Mouse (Mus musculus) midbrain, embryonic 16.5 days (tissue): ENCODE results near the gene Fars2. TPM values are rescaled to one million over a fixed set of nuclear protein-coding genes. Genes with fewer than 3 reads are reported as not detected.
A peak's percentile ranks its signal among the peaks of the same experiment; 100 is the strongest.

Experiments used
- ATAC-seq: fragments of 200-750 bp; cut with Nextera tagmentation; 2 replicates; pipeline ENCODE4 v1.8.0; 2017; ENCODE audit warnings: moderate TSS enrichment
- H3K27ac ChIP-seq: fragments of 300-500 bp; sonication (generic); 2 replicates; pipeline ENCODE4 v1.5.1; 2014; ENCODE audit warnings: mild to moderate bottlenecking, low read length, mixed read lengths
- H3K27me3 ChIP-seq: fragments of 300-500 bp; sonication (generic); 2 replicates; pipeline ENCODE4 v1.6.1; 2014; ENCODE audit warnings: low read depth, low read length, mixed read lengths; ENCODE audit not compliant: control insufficient read depth, insufficient read depth
- H3K36me3 ChIP-seq: fragments of 300-500 bp; sonication (generic); 2 replicates; pipeline ENCODE4 v1.6.1; 2014; ENCODE audit warnings: mild to moderate bottlenecking, low read length, moderate library complexity, mixed read lengths; ENCODE audit not compliant: control insufficient read depth, insufficient read depth
- H3K4me1 ChIP-seq: fragments of 300-500 bp; sonication (generic); 2 replicates; pipeline ENCODE4 v1.6.1; 2014; ENCODE audit warnings: mild to moderate bottlenecking, low read length, mixed read lengths; ENCODE audit not compliant: control insufficient read depth, insufficient read depth
- H3K4me2 ChIP-seq: fragments of 300-500 bp; sonication (generic); 2 replicates; pipeline ENCODE4 v1.6.1; 2014; ENCODE audit warnings: mild to moderate bottlenecking, low read length, mixed read lengths
- H3K4me3 ChIP-seq: fragments of 300-500 bp; sonication (generic); 2 replicates; pipeline ENCODE4 v1.5.1; 2014; ENCODE audit warnings: low read depth, mild to moderate bottlenecking, low read length, moderate library complexity, mixed read lengths
- H3K9ac ChIP-seq: fragments of 300-500 bp; sonication (generic); 2 replicates; pipeline ENCODE4 v1.6.1; 2014; ENCODE audit warnings: low read depth, low read length, mixed read lengths
- H3K9me3 ChIP-seq: fragments of 300-500 bp; sonication (generic); replicated peaks from 2 replicates; pipeline ENCODE4 v1.6.1; 2014; ENCODE audit warnings: mild to moderate bottlenecking, low read length, mixed read lengths; ENCODE audit not compliant: control insufficient read depth, poor library complexity, severe bottlenecking
- WGBS: fragments of 180-500 bp; shearing (Covaris S2); extraction: QIAGEN DNeasy Blood & Tissue Kit; methylation state at CpG from one replicate; pipeline ENCODE4 v1.1.7; 2014; 5-methylcytosine and 5-hydroxymethylcytosine counted together
- polyA plus RNA-seq: library from polyadenylated mRNA; unstranded; fragments of >200 nt; fragmentation: Nextera tagmentation; extraction: Ambion mirVana; gene quantifications from 2 replicates; pipeline ENCODE4 v1.2.1, GENCODE M21; 2015

Gene Fars2
- polyA plus RNA-seq, 1 experiment from 2014 or later: 29.1 TPM

- no peak for ATAC-seq
- WGBS: 82% methylated on average over 5 of the region's 5 CpGs
- H3K4me2 ChIP-seq: no peak overlapping the region
These were observed 360.4 kb downstream of the Fars2 start for GRCm38 (mm10) chr13:36477648-36478047.

GRCm38 (mm10) chr13:36478243-36478642, 361.0 kb downstream of the Fars2 start:
- Histone ChIP-seq H3K9me3 (peaks cover under 1% of the 10 kb centered on the region; the same call in 1 of the 2 replicates), H3K36me3 (no peaks in the 10 kb centered on the region), H3K4me2 (no peak overlapping the region), H3K4me1 (no peaks in the 10 kb centered on the region), H3K27me3 (no peaks in the 10 kb centered on the region), H3K9ac (no peak overlapping the region), H3K4me3 (no peak overlapping the region), H3K27ac (no peak overlapping the region)
- ATAC-seq: no peak
- 80% methylated on average over 3 of the region's 3 CpGs for WGBS

More at GRCm38 (mm10) chr13:36477648-36478047, 360.4 kb downstream of the Fars2 start:
- Histone ChIP-seq H3K4me1 (no peaks in the 10 kb centered on the region), H3K27ac (no peak overlapping the region), H3K27me3 (no peaks in the 10 kb centered on the region), H3K4me3 (no peak overlapping the region), H3K9ac (no peak overlapping the region), H3K36me3 (no peaks in the 10 kb centered on the region), H3K9me3 (no peaks in the 10 kb centered on the region)

- Histone ChIP-seq H3K4me3 (no peak overlapping the region), H3K4me1 (no peaks in the 10 kb centered on the region), H3K27me3 (no peaks in the 10 kb centered on the region), H3K9ac (no peak overlapping the region), H3K9me3 (peaks cover 4% of the 10 kb centered on the region; the same call in 1 of the 2 replicates), H3K36me3 (no peaks in the 10 kb centered on the region), H3K4me2 (no peak overlapping the region), H3K27ac (no peak overlapping the region)
- WGBS: 97% methylated on average over 2 of the region's 2 CpGs
- ATAC-seq: no peak
These were observed 362.9 kb downstream of the Fars2 start for GRCm38 (mm10) chr13:36480101-36480500.

- no peak overlapping the region for H3K4me3 ChIP-seq
- H3K4me1 ChIP-seq: no peaks in the 10 kb centered on the region
- 98% methylated on average over 2 of the region's 2 CpGs for WGBS
- no peak overlapping the region for H3K4me2 ChIP-seq
- H3K27ac ChIP-seq: no peak overlapping the region
- no peaks in the 10 kb centered on the region for H3K27me3 ChIP-seq
- peaks cover 4% of the 10 kb centered on the region; the same call in 1 of the 2 replicates for H3K9me3 ChIP-seq
- no peak for ATAC-seq
- H3K36me3 ChIP-seq: no peaks in the 10 kb centered on the region
- no peak overlapping the region for H3K9ac ChIP-seq
These were observed 367.2 kb downstream of the Fars2 start for GRCm38 (mm10) chr13:36484391-36484790.

GRCm38 (mm10) chr13:36486756-36487155, 369.5 kb downstream of the Fars2 start:
- no peak overlapping the region for H3K4me2 ChIP-seq
- no peak overlapping the region for H3K9ac ChIP-seq
- no peaks in the 10 kb centered on the region for H3K27me3 ChIP-seq
- H3K36me3 ChIP-seq: no peaks in the 10 kb centered on the region
- WGBS: 83% methylated on average over 11 of the region's 11 CpGs
- H3K4me1 ChIP-seq: peaks cover 6% of the 10 kb centered on the region; the same call in 1 of the 2 replicates
- no peak for ATAC-seq
- peaks cover 4% of the 10 kb centered on the region; the same call in 1 of the 2 replicates for H3K9me3 ChIP-seq
- H3K27ac ChIP-seq: no peak overlapping the region
- H3K4me3 ChIP-seq: no peak overlapping the region

GRCm38 (mm10) chr13:36489365-36489764, 372.2 kb downstream of the Fars2 start:
- H3K4me3 ChIP-seq: no peak overlapping the region
- no peak overlapping the region for H3K9ac ChIP-seq
- no peak for ATAC-seq
- 82% methylated on average over 2 of the region's 2 CpGs for WGBS
- peaks cover 15% of the 10 kb centered on the region for H3K4me1 ChIP-seq
- no peak overlapping the region for H3K27ac ChIP-seq
- H3K4me2 ChIP-seq: no peak overlapping the region
- no peaks in the 10 kb centered on the region for H3K27me3 ChIP-seq
- H3K36me3 ChIP-seq: no peaks in the 10 kb centered on the region
- H3K9me3 ChIP-seq: no peaks in the 10 kb centered on the region

GRCm38 (mm10) chr13:36490612-36491011, 373.4 kb downstream of the Fars2 start:
- H3K36me3 ChIP-seq: no peaks in the 10 kb centered on the region
- no peak; the same call in 1 of the 2 replicates for ATAC-seq
- peaks cover 15% of the 10 kb centered on the region for H3K4me1 ChIP-seq
- H3K9me3 ChIP-seq: no peaks in the 10 kb centered on the region
- no peaks in the 10 kb centered on the region for H3K27me3 ChIP-seq
- 43% methylated on average over 7 of the region's 7 CpGs for WGBS
- H3K9ac ChIP-seq: peak overlapping the region; percentile 38; the same call in 1 of the 2 replicates
- no peak overlapping the region for H3K4me2 ChIP-seq
- no peak overlapping the region for H3K4me3 ChIP-seq
- H3K27ac ChIP-seq: no peak overlapping the region

- H3K36me3 ChIP-seq: no peaks in the 10 kb centered on the region
- H3K9me3 ChIP-seq: no peaks in the 10 kb centered on the region
- no peak overlapping the region for H3K27ac ChIP-seq
- ATAC-seq: no peak
- no peak overlapping the region for H3K4me3 ChIP-seq
- 75% methylated on average over 3 of the region's 3 CpGs for WGBS
- H3K9ac ChIP-seq: no peak overlapping the region
- no peak overlapping the region for H3K4me2 ChIP-seq
- H3K4me1 ChIP-seq: peaks cover 15% of the 10 kb centered on the region
- H3K27me3 ChIP-seq: no peaks in the 10 kb centered on the region
These were observed 375.2 kb downstream of the Fars2 start for GRCm38 (mm10) chr13:36492397-36492796.

- H3K27ac ChIP-seq: no peak overlapping the region
- WGBS: 54% methylated on average over 2 of the region's 2 CpGs
These were observed 376.1 kb downstream of the Fars2 start for GRCm38 (mm10) chr13:36493294-36493693.

More at GRCm38 (mm10) chr13:36493294-36493693, 376.1 kb downstream of the Fars2 start:
- no peak overlapping the region for H3K4me3 ChIP-seq
- no peak overlapping the region for H3K9ac ChIP-seq
- H3K4me2 ChIP-seq: no peak overlapping the region
- ATAC-seq: no peak
- no peaks in the 10 kb centered on the region for H3K27me3 ChIP-seq
- no peaks in the 10 kb centered on the region for H3K36me3 ChIP-seq
- no peaks in the 10 kb centered on the region for H3K9me3 ChIP-seq
- H3K4me1 ChIP-seq: peaks cover 15% of the 10 kb centered on the region
